In genomic region chr17:21534460-21535095, GRCm38 (mm10) we compare ENCODE assay signal across 8 mouse cellular contexts. TPM values are rescaled to one million over a fixed set of nuclear protein-coding genes. Genes with fewer than 3 reads are reported as not detected.
A peak's percentile ranks its signal among the peaks of the same experiment; 100 is the strongest.
DNase-seq lines count a peak whose midpoint lies in the region; ATAC-seq lines count a peak whose summit lies in the region.

No protein-coding gene starts in this region.

- H3K4me3 ChIP-seq in hindbrain, embryonic 15.5 days: no peak overlapping the region
- no peak overlapping the region for H3K4me3 ChIP-seq in midbrain, embryonic 15.5 days

- H3K27me3 ChIP-seq in hindbrain, embryonic 15.5 days: no peaks in the 10 kb centered on the region
- no peaks in the 10 kb centered on the region for H3K27me3 ChIP-seq in midbrain, embryonic 15.5 days (replicated peaks)

- H3K9ac ChIP-seq in hindbrain, embryonic 15.5 days: no peak overlapping the region
- H3K9ac ChIP-seq in midbrain, embryonic 15.5 days: no peak overlapping the region

- H3K36me3 ChIP-seq in hindbrain, embryonic 15.5 days: no peaks in the 10 kb centered on the region
- no peaks in the 10 kb centered on the region for H3K36me3 ChIP-seq in midbrain, embryonic 15.5 days (replicated peaks)

- 19% methylated on average over 4 of the region's 4 CpGs for whole genome bisulfite sequencing in hindbrain, embryonic 15.5 days
- 20% methylated on average over 4 of the region's 4 CpGs for WGBS in midbrain, embryonic 15.5 days

- 0 out of 2 replicates have a peak overlapping the region, but pooled peaks have one; percentile 11 for H3K27ac ChIP-seq in hindbrain, embryonic 15.5 days (replicated peaks)
- no peak overlapping the region for H3K27ac ChIP-seq in midbrain, embryonic 15.5 days

- intact Hi-C loops in left cerebral cortex, postnatal 4 days (cut with DNase I): no loop called here

- ATAC-seq in hindbrain, embryonic 15.5 days (ENCODE audit: low FRiP score, low read depth): peak; percentile 29
- ATAC-seq in midbrain, embryonic 15.5 days (replicated peaks): peak; percentile 48

- DNase-seq in ovary, postnatal 14 days (ENCODE audit: low spot score): peak; percentile 50
- no peak for DNase-seq in ovary, postnatal 10 days (ENCODE audit: low spot score)
- DNase-seq in c-Kit-negative CD71-positive TER-119-positive erythroid progenitor cells, embryonic 14.5 days (ENCODE audit: low read depth, low spot score): peak; percentile 55
- DNase-seq in fat pad, adult 2 months (ENCODE audit: extremely low read depth, low read depth, low spot score): peak; percentile 40
- DNase-seq in left cerebral cortex, postnatal 4 days: peak; percentile 4
- peak; percentile 64 for DNase-seq in yolk sac, embryonic 10.5 days (ENCODE audit: low spot score)

- peaks cover 30% of the 10 kb centered on the region for H3K4me1 ChIP-seq in hindbrain, embryonic 15.5 days (replicated peaks)
- peaks cover 28% of the 10 kb centered on the region for H3K4me1 ChIP-seq in midbrain, embryonic 15.5 days

- peak overlapping the region; percentile 81 for H3K4me2 ChIP-seq in hindbrain, embryonic 15.5 days
- no peak overlapping the region for H3K4me2 ChIP-seq in midbrain, embryonic 15.5 days

- no peaks in the 10 kb centered on the region for H3K9me3 ChIP-seq in hindbrain, embryonic 15.5 days
- no peaks in the 10 kb centered on the region for H3K9me3 ChIP-seq in midbrain, embryonic 15.5 days

RNA-seq across cellular contexts. Expression of gene Zfp52, which starts 0.8 kb away (rescaled TPM):
- polyA plus RNA-seq in hindbrain, embryonic 15.5 days (2015; fragmentation: Nextera tagmentation; extraction: Ambion mirVana): 2.2 and 2.3 TPM in 2 replicates
- 10 to 100 TPM in 1 of 2 experiments, 1 to 10 TPM in 1; 9.5 to 10.2 TPM for total RNA-seq in left cerebral cortex, postnatal 4 days (2021)
- polyA plus RNA-seq in midbrain, embryonic 15.5 days (2015; fragmentation: Nextera tagmentation; extraction: Ambion mirVana): 1.8 TPM in 2 replicates

RNA-seq across cellular contexts. Expression of gene Zfp948, which starts 32.2 kb away (rescaled TPM):
- 19.2 and 20.5 TPM in 2 replicates for polyA plus RNA-seq in hindbrain, embryonic 15.5 days (2015; fragmentation: Nextera tagmentation; extraction: Ambion mirVana)
- total RNA-seq in left cerebral cortex, postnatal 4 days (2021): 10 to 100 TPM; 18.8 to 19.9 TPM
- polyA plus RNA-seq in midbrain, embryonic 15.5 days (2015; fragmentation: Nextera tagmentation; extraction: Ambion mirVana): 18.3 and 20.5 TPM in 2 replicates

RNA-seq across cellular contexts. Expression of gene Zfp53, which starts 45.8 kb away (rescaled TPM):
- 9.4 and 9.5 TPM in 2 replicates for polyA plus RNA-seq in hindbrain, embryonic 15.5 days (2015; fragmentation: Nextera tagmentation; extraction: Ambion mirVana)
- 1 to 10 TPM; 7.3 to 8.0 TPM for total RNA-seq in left cerebral cortex, postnatal 4 days (2021)
- polyA plus RNA-seq in midbrain, embryonic 15.5 days (2015; fragmentation: Nextera tagmentation; extraction: Ambion mirVana): 10.5 and 11.1 TPM in 2 replicates
